Mouse (Mus musculus) liver, embryonic 14.5 days (tissue): ENCODE measurements at regions not wholly inside any gene's neighbourhood (a gene's known extent, or its start where the extent isn't known, plus 50 kb on each side); places are given as distances from the start of the nearest gene placed in this dataset.

Experiments
- CTCF ChIP-seq: IDR thresholded peaks from 2 replicates; pipeline ENCODE4 v1.5.1; 2016; ENCODE audit warnings: antibody characterized with exemption, low read depth, control low read depth
- EP300 ChIP-seq: IDR thresholded peaks from 2 replicates; pipeline ENCODE4 v1.6.1; 2016; ENCODE audit warnings: antibody characterized with exemption, low read depth

GRCm38 (mm10) chr16:63016658-63017057, 162.6 kb downstream of the Pros1 start:
- TF ChIP-seq CTCF (no peak), EP300 (no peak)
